Comparison of ENCODE assay signal across 8 mouse cellular contexts in the genomic region with DNA sequence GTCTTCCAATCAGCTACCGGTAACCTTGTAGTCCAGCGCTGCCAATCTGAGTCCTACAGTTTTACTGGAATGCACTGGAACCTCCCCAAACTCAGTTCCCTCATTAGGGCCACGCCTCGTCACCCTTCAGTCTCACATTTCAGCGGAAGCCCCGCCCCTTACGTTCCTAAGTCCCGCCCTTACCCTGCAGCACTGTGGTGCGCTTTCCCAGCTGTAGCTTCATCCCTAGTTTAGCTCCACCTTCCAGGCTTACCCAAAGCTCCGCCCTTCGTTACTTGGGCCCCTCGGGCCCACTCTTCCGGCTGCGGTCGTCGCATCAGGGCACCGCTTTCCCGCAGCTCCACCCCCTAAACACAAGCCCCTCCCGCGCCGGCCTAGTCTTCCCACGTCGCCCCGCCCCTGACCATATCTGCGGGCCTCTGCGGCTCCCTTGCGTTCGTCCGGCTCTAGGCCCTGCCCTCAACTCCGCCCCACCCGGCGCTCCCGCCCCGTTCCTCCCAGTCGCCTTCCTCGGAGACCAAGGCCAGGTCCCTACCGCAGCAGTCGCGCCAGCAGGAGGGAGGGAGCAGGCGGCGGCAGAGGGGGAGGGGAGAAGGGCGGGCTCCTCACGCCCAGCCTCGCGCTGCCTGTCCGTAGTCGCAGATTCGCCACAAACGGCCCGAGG. TPM values are rescaled to one million over a fixed set of nuclear protein-coding genes. Genes with fewer than 3 reads are reported as not detected.
DNase-seq lines count a peak whose midpoint lies in the region; ATAC-seq and TF ChIP-seq lines count a peak whose summit lies in the region.

No protein-coding gene starts in this region.

- under 1% methylated on average over 42 of the region's 50 CpGs for WGBS in heart, embryonic 11.5 days (ENCODE audit: insufficient replicate concordance)
- WGBS in kidney, embryonic 16.5 days: under 1% methylated on average over 49 of the region's 50 CpGs
- under 1% methylated on average over 50 of the region's 50 CpGs for WGBS in liver, adult 2 months

- peaks cover 40% of the 10 kb centered on the region for H3K79me3 ChIP-seq in C2C12 (ENCODE audit: low read depth)

- H3K4me1 ChIP-seq in erythroblast, embryonic 14.5 days (ENCODE audit: control insufficient read depth): peaks cover 39% of the 10 kb centered on the region
- 0 out of 2 replicates have a peak, but pooled peaks cover 9% of the 10 kb centered on the region for H3K4me1 ChIP-seq in heart, embryonic 11.5 days (ENCODE audit: control insufficient read depth, insufficient read depth, low read length)
- H3K4me1 ChIP-seq in kidney, embryonic 16.5 days (ENCODE audit: insufficient read depth, low read length): peaks cover 25% of the 10 kb centered on the region
- peaks cover 7% of the 10 kb centered on the region for H3K4me1 ChIP-seq in liver, adult 2 months (ENCODE audit: control insufficient read depth, insufficient read depth, low read length)

- peak; percentile 97 for ATAC-seq in heart, embryonic 11.5 days (replicated peaks; ENCODE audit: insufficient number of reproducible peaks, low FRiP score, low TSS enrichment)
- ATAC-seq in kidney, embryonic 16.5 days (ENCODE audit: low FRiP score, low TSS enrichment): peak; percentile 99

- H3ac ChIP-seq in C2C12 (ENCODE audit: control insufficient read depth, insufficient read length, low read depth) (peak overlapping the region; percentile 94), myocyte (ENCODE audit: control insufficient read depth, insufficient read length) (peak overlapping the region; percentile 75)

- peaks cover 20% of the 10 kb centered on the region for H3K36me3 ChIP-seq in C2C12 (ENCODE audit: control insufficient read depth, insufficient read depth)
- peaks cover 27% of the 10 kb centered on the region for H3K36me3 ChIP-seq in erythroblast, embryonic 14.5 days (ENCODE audit: control insufficient read depth)
- 0 out of 2 replicates have a peak, but pooled peaks cover 3% of the 10 kb centered on the region for H3K36me3 ChIP-seq in heart, embryonic 11.5 days (ENCODE audit: control insufficient read depth, insufficient read depth, low read length)
- H3K36me3 ChIP-seq in kidney, embryonic 16.5 days (ENCODE audit: insufficient read depth, low read length): peaks cover 14% of the 10 kb centered on the region; the same call in 1 of the 2 replicates
- H3K36me3 ChIP-seq in liver, adult 2 months (ENCODE audit: control insufficient read depth, insufficient read depth, low read length): peaks cover 5% of the 10 kb centered on the region
- H3K36me3 ChIP-seq in myocyte (ENCODE audit: control insufficient read depth, insufficient read depth): peaks cover 5% of the 10 kb centered on the region
- peaks cover 2% of the 10 kb centered on the region for H3K36me3 ChIP-seq in splenic B cell, adult 2 months (ENCODE audit: control insufficient read depth, insufficient read depth, low read length, poor library complexity, severe bottlenecking)

- H3K4me3 ChIP-seq in C2C12 (ENCODE audit: insufficient read depth, poor library complexity, severe bottlenecking) (peak overlapping the region; percentile 96), myocyte (peak overlapping the region; percentile 90)
- peak overlapping the region; percentile 89 for H3K4me3 ChIP-seq in erythroblast, embryonic 14.5 days (replicated peaks)
- H3K4me3 ChIP-seq in heart, embryonic 11.5 days (ENCODE audit: low read depth, low read length): peak overlapping the region; percentile 96
- peak overlapping the region; percentile 64 for H3K4me3 ChIP-seq in kidney, embryonic 16.5 days (ENCODE audit: low read length)
- peak overlapping the region; percentile 97 for H3K4me3 ChIP-seq in liver, adult 2 months (ENCODE audit: insufficient read depth, low read depth, low read length)

- peak overlapping the region; percentile 84 for H3K4me2 ChIP-seq in heart, embryonic 11.5 days
- H3K4me2 ChIP-seq in kidney, embryonic 16.5 days (replicated peaks; ENCODE audit: low read depth, low read length): peak overlapping the region; percentile 88
- H3K4me2 ChIP-seq in myocyte (ENCODE audit: low read depth): peak overlapping the region; percentile 97

- H3K79me2 ChIP-seq in C2C12 (ENCODE audit: control insufficient read depth, insufficient read depth) (peaks cover 45% of the 10 kb centered on the region), myocyte (ENCODE audit: control insufficient read depth, insufficient read depth) (peaks cover 42% of the 10 kb centered on the region)
- H3K79me2 ChIP-seq in liver, adult 2 months (ENCODE audit: control insufficient read depth, insufficient read depth, low read length): peaks cover 32% of the 10 kb centered on the region

- no peak for TF ChIP-seq CTCF in C2C12 (IDR thresholded peaks at IDR 0.05; ENCODE audit: control insufficient read depth, insufficient read depth, insufficient read length)
- TF ChIP-seq CTCF in brain, embryonic 14.5 days (IDR thresholded peaks at IDR 0.05; ENCODE audit: borderline replicate concordance, extremely low read depth, insufficient read depth, insufficient read length): no peak
- TF ChIP-seq CTCF in liver, adult 2 months (IDR thresholded peaks at IDR 0.05; ENCODE audit: low read depth, low read length): no peak

- H3K27me3 ChIP-seq in C2C12 (ENCODE audit: control insufficient read depth, insufficient read depth, insufficient read length) (no peaks in the 10 kb centered on the region), myocyte (ENCODE audit: control insufficient read depth, insufficient read depth, insufficient read length) (peaks cover 8% of the 10 kb centered on the region)
- H3K27me3 ChIP-seq in erythroblast, embryonic 14.5 days (ENCODE audit: control insufficient read depth): peaks cover 5% of the 10 kb centered on the region
- H3K27me3 ChIP-seq in heart, embryonic 11.5 days (ENCODE audit: control insufficient read depth, insufficient read depth, low read length): no peaks in the 10 kb centered on the region
- no peaks in the 10 kb centered on the region for H3K27me3 ChIP-seq in kidney, embryonic 16.5 days (ENCODE audit: insufficient read depth, low read length)
- no peaks in the 10 kb centered on the region for H3K27me3 ChIP-seq in liver, adult 2 months (ENCODE audit: control insufficient read depth, insufficient read depth, low read length)
- no peaks in the 10 kb centered on the region for H3K27me3 ChIP-seq in splenic B cell, adult 2 months (ENCODE audit: control insufficient read depth, insufficient read depth, low read length, poor library complexity, severe bottlenecking)

- no peaks in the 10 kb centered on the region for H3K9me3 ChIP-seq in erythroblast, embryonic 14.5 days (ENCODE audit: control insufficient read depth, low read length)
- no peaks in the 10 kb centered on the region for H3K9me3 ChIP-seq in heart, embryonic 11.5 days (replicated peaks; ENCODE audit: control insufficient read depth, low read length)
- H3K9me3 ChIP-seq in kidney, embryonic 16.5 days (ENCODE audit: low read length): no peaks in the 10 kb centered on the region

- DNase-seq in brain, embryonic 14.5 days (ENCODE audit: low read depth): peak; percentile 100
- peak; percentile 99 for DNase-seq in liver, adult 2 months (ENCODE audit: extremely low read depth, low read depth, low spot score)
- peak; percentile 99 for DNase-seq in splenic B cell, adult 2 months (ENCODE audit: low read depth, low spot score)

- TF ChIP-seq POLR2A in brain, embryonic 14.5 days (IDR thresholded peaks at IDR 0.05; ENCODE audit: borderline replicate concordance, extremely low read depth, insufficient read depth, insufficient read length, poor library complexity, severe bottlenecking): no peak
- TF ChIP-seq POLR2A in liver, adult 2 months (IDR thresholded peaks at IDR 0.05; ENCODE audit: extremely low read depth, insufficient read depth, low read length): peak; percentile 69
- peak; percentile 46 for TF ChIP-seq POLR2A in myocyte (IDR thresholded peaks at IDR 0.05; ENCODE audit: insufficient read length, low read depth)

- H3K9ac ChIP-seq in heart, embryonic 11.5 days (ENCODE audit: low read depth, low read length): peak overlapping the region; percentile 95
- peak overlapping the region; percentile 92 for H3K9ac ChIP-seq in kidney, embryonic 16.5 days (replicated peaks; ENCODE audit: low read length)
- H3K9ac ChIP-seq in liver, adult 2 months (ENCODE audit: low read depth, low read length): peak overlapping the region; percentile 96

- H3K27ac ChIP-seq in heart, embryonic 11.5 days (ENCODE audit: low read depth, low read length): peak overlapping the region; percentile 99
- H3K27ac ChIP-seq in kidney, embryonic 16.5 days (ENCODE audit: low read length): peak overlapping the region; percentile 99
- H3K27ac ChIP-seq in liver, adult 2 months (replicated peaks; ENCODE audit: insufficient read depth, low read depth, low read length): peak overlapping the region; percentile 100

RNA-seq across cellular contexts. Expression of gene Brpf1, which starts 0.5 kb away (rescaled TPM):
- 16.1 TPM for polyA plus RNA-seq in C2C12 (2012; fragmentation: generic; extraction: Trizol)
- 34.5 and 37.3 TPM in 2 replicates for polyA plus RNA-seq in brain, embryonic 14.5 days (2012; rRNA removed)
- 6.0 and 6.8 TPM in 2 replicates for polyA plus RNA-seq in erythroblast, embryonic 14.5 days (2012)
- polyA plus RNA-seq in heart, embryonic 11.5 days (2014; fragmentation: Nextera tagmentation; extraction: Ambion mirVana): 11.0 and 14.6 TPM in 2 replicates
- polyA plus RNA-seq in kidney, embryonic 16.5 days (2015; fragmentation: Nextera tagmentation; extraction: Ambion mirVana): 19.0 and 22.1 TPM in 2 replicates
- 5.4 and 5.5 TPM in 2 replicates for total RNA-seq in liver, adult 2 months (2014; rRNA removed)
- polyA plus RNA-seq in liver, adult 2 months (2012; rRNA removed): 6.7 and 10.2 TPM in 2 replicates
- polyA plus RNA-seq in myocyte (2012; fragmentation: generic; extraction: Trizol): 15.0 TPM

RNA-seq across cellular contexts. Expression of gene Ogg1, which starts 20.3 kb away (rescaled TPM):
- 18.5 TPM for polyA plus RNA-seq in C2C12 (2012; fragmentation: generic; extraction: Trizol)
- polyA plus RNA-seq in brain, embryonic 14.5 days (2012; rRNA removed): 13.2 and 25.0 TPM in 2 replicates
- 0.56 and 0.83 TPM in 2 replicates for polyA plus RNA-seq in erythroblast, embryonic 14.5 days (2012)
- polyA plus RNA-seq in heart, embryonic 11.5 days (2014; fragmentation: Nextera tagmentation; extraction: Ambion mirVana): 10.6 and 11.6 TPM in 2 replicates
- polyA plus RNA-seq in kidney, embryonic 16.5 days (2015; fragmentation: Nextera tagmentation; extraction: Ambion mirVana): 17.4 and 19.4 TPM in 2 replicates
- total RNA-seq in liver, adult 2 months (2014; rRNA removed): 4.8 and 5.0 TPM in 2 replicates
- 9.2 and 10.4 TPM in 2 replicates for polyA plus RNA-seq in liver, adult 2 months (2012; rRNA removed)
- polyA plus RNA-seq in myocyte (2012; fragmentation: generic; extraction: Trizol): 11.8 TPM

RNA-seq across cellular contexts. Expression of gene Cpne9, which starts 24.3 kb away (rescaled TPM):
- polyA plus RNA-seq in C2C12 (2012; fragmentation: generic; extraction: Trizol) (0.01 TPM), myocyte (2012; fragmentation: generic; extraction: Trizol) (0.08 TPM)
- polyA plus RNA-seq in brain, embryonic 14.5 days (2012; rRNA removed): 2.1 and 4.2 TPM in 2 replicates
- 0.02 and 0.03 TPM in 2 replicates for polyA plus RNA-seq in erythroblast, embryonic 14.5 days (2012)
- 0.11 and 0.15 TPM in 2 replicates for polyA plus RNA-seq in heart, embryonic 11.5 days (2014; fragmentation: Nextera tagmentation; extraction: Ambion mirVana)
- 0.09 TPM in 1 of 2 replicates, not detected in the other for polyA plus RNA-seq in kidney, embryonic 16.5 days (2015; fragmentation: Nextera tagmentation; extraction: Ambion mirVana)
- not detected in 2 replicates for total RNA-seq in liver, adult 2 months (2014; rRNA removed)
- polyA plus RNA-seq in liver, adult 2 months (2012; rRNA removed): not detected in 2 replicates

RNA-seq across cellular contexts. Expression of gene Camk1, which starts 37.3 kb away (rescaled TPM):
- polyA plus RNA-seq in C2C12 (2012; fragmentation: generic; extraction: Trizol) (43.2 TPM), myocyte (2012; fragmentation: generic; extraction: Trizol) (44.5 TPM)
- polyA plus RNA-seq in brain, embryonic 14.5 days (2012; rRNA removed): 62.7 and 64.7 TPM in 2 replicates
- polyA plus RNA-seq in erythroblast, embryonic 14.5 days (2012): 0.19 and 0.31 TPM in 2 replicates
- polyA plus RNA-seq in heart, embryonic 11.5 days (2014; fragmentation: Nextera tagmentation; extraction: Ambion mirVana): 106 and 109 TPM in 2 replicates
- 110 and 117 TPM in 2 replicates for polyA plus RNA-seq in kidney, embryonic 16.5 days (2015; fragmentation: Nextera tagmentation; extraction: Ambion mirVana)
- 16.1 and 18.8 TPM in 2 replicates for total RNA-seq in liver, adult 2 months (2014; rRNA removed)
- 12.1 and 15.6 TPM in 2 replicates for polyA plus RNA-seq in liver, adult 2 months (2012; rRNA removed)

Comparison
In these comparisons a context has a peak if more than half of its experiments do, and no peak if none do; other contexts are left out.
1. Peak in every context shown above with its lines: DNase-seq, ATAC-seq, H3K4me3 ChIP-seq and H3K27ac ChIP-seq.